ENCODE assay signal across 10 mouse cellular contexts in the genomic region with DNA sequence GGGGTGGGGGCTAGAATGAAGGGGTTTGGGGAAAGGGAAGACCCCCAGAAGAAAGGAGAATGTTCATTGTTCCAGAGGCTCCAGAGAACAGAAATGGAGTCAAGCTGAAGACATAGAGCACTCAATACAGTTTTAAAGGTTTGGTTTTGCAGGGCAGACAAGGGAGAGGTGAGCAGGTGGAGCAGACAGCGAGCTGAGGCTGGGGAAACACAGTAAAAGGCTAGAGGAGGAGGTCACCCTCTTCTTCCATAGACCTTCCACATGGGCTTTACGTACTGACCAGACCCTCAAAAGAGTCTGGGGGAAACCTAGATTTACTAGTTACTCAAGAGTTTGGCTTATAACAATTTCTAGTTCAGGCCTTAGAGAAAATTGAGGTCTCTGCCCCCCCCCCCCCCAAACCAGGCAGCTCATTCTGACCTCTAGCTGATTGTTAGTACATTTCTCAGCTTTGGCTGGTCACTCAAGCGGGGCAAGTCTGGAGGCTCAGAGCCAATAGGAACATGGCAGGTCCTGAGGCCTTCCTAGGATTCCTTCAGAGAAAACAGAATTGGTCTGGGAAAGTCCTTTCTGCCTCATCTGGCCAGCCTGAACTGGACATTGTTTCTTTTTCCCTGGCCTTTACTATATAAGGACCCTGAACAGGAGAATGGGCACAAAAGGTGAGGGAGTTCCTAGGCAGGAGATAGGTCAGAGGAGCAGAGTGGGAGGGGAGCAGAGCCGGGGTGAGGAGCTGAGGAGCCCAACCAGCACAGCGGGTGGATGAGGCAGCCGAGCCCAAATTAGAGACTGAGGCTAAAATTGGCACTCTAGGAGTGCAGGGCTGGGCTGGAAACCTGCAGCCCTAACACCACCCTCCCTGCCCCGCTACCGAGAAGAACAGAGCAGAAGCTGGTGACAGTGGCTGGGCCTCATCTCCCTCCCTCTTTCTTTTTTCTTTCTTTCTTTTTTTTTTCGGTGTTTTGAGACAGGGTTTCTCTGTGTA. TPM values are rescaled to one million over a fixed set of nuclear protein-coding genes. Genes with fewer than 3 reads are reported as not detected.
A peak's percentile ranks its signal among the peaks of the same experiment; 100 is the strongest.
DNase-seq lines count a peak whose midpoint lies in the region; ATAC-seq and TF ChIP-seq lines count a peak whose summit lies in the region.
"Had no signal": no experiment of that assay in that cellular context is flagged by ENCODE, and none has a peak within 500 bp of the region (broad histone marks: within the 10 kb centered on the region; RNA-seq: fewer than 3 reads in every experiment).

No protein-coding gene starts in this region.

- no peaks in the 10 kb centered on the region for H3K27me3 ChIP-seq in kidney, postnatal 0 days (ENCODE audit: insufficient read depth, low read length)
- no peaks in the 10 kb centered on the region for H3K27me3 ChIP-seq in forebrain, embryonic 16.5 days (replicated peaks; ENCODE audit: control insufficient read depth, insufficient read depth, low read length)

- TF ChIP-seq POLR2A in cortical plate, adult 2 months (IDR thresholded peaks at IDR 0.05; ENCODE audit: extremely low read depth, insufficient read depth, low read length): no peak

- ATAC-seq in kidney, postnatal 0 days (replicated peaks; ENCODE audit: low FRiP score, low read depth): no peak
- ATAC-seq in forebrain, embryonic 16.5 days: no peak

- DNase-seq in layer of hippocampus, adult 2 months (ENCODE audit: low spot score in 2 of 2): no peak
- no peak for DNase-seq in layer of hippocampus, adult 9-11 months
- peak; percentile 49 for DNase-seq in ES-CJ7 (ENCODE audit: low read depth, low spot score)
- no peak for DNase-seq in kidney, postnatal 0 days (ENCODE audit: low spot score)
- DNase-seq in thymus, adult 18-20 months: no peak
- no peak for DNase-seq in yolk sac, embryonic 10.5 days (ENCODE audit: low spot score)
- DNase-seq: thymus, postnatal 14 days had no signal

- H3K9me3 ChIP-seq in kidney, postnatal 0 days (replicated peaks; ENCODE audit: low read length): no peaks in the 10 kb centered on the region
- H3K9me3 ChIP-seq in forebrain, embryonic 16.5 days (ENCODE audit: control insufficient read depth, low read length): no peaks in the 10 kb centered on the region

- no peak for TF ChIP-seq CTCF in layer of hippocampus, adult 2 months (conservative IDR thresholded peaks at IDR 0.05)
- no peak for TF ChIP-seq CTCF in cortical plate, adult 2 months (IDR thresholded peaks at IDR 0.05; ENCODE audit: extremely low read depth, insufficient read depth, low read length)
- TF ChIP-seq CTCF in kidney, postnatal 0 days (IDR thresholded peaks at IDR 0.05; ENCODE audit: low read depth): no peak

- 47% methylated on average over 9 of the region's 9 CpGs for WGBS in kidney, postnatal 0 days
- WGBS in forebrain, embryonic 16.5 days: 49% methylated on average over 9 of the region's 9 CpGs

- no peak overlapping the region for H3K9ac ChIP-seq in kidney, postnatal 0 days (ENCODE audit: low read depth, low read length)
- H3K9ac ChIP-seq in forebrain, embryonic 16.5 days (replicated peaks; ENCODE audit: low read depth, low read length): no peak overlapping the region

- peak overlapping the region; percentile 98; the same call in 1 of the 2 replicates for H3K27ac ChIP-seq in layer of hippocampus, adult 2 months
- 0 out of 2 replicates have a peak overlapping the region, but pooled peaks have one; percentile 17 for H3K27ac ChIP-seq in cortical plate, adult 2 months (ENCODE audit: insufficient read depth, low read length)
- H3K27ac ChIP-seq in kidney, postnatal 0 days: peak overlapping the region; percentile 98
- no peak overlapping the region for H3K27ac ChIP-seq in forebrain, embryonic 16.5 days (ENCODE audit: low read length)

- no peaks in the 10 kb centered on the region for H3K36me3 ChIP-seq in kidney, postnatal 0 days (ENCODE audit: insufficient read depth, low read length)
- H3K36me3 ChIP-seq in forebrain, embryonic 16.5 days (ENCODE audit: control insufficient read depth, insufficient read depth): no peaks in the 10 kb centered on the region

- H3K4me2 ChIP-seq in kidney, postnatal 0 days (ENCODE audit: low read length): no peak overlapping the region
- no peak overlapping the region for H3K4me2 ChIP-seq in forebrain, embryonic 16.5 days (ENCODE audit: low read length)

- H3K4me3 ChIP-seq in layer of hippocampus, adult 2 months: no peak overlapping the region
- H3K4me3 ChIP-seq in cortical plate, adult 2 months (ENCODE audit: insufficient read depth, low read length): no peak overlapping the region
- no peak overlapping the region for H3K4me3 ChIP-seq in kidney, postnatal 0 days (replicated peaks; ENCODE audit: low read depth, low read length)
- no peak overlapping the region for H3K4me3 ChIP-seq in forebrain, embryonic 16.5 days (replicated peaks; ENCODE audit: low read length)

- peaks cover 8% of the 10 kb centered on the region for H3K4me1 ChIP-seq in cortical plate, adult 2 months (ENCODE audit: control insufficient read depth, insufficient read depth, low read length)
- H3K4me1 ChIP-seq in kidney, postnatal 0 days (replicated peaks; ENCODE audit: insufficient read depth, low read length): peaks cover 36% of the 10 kb centered on the region
- peaks cover 18% of the 10 kb centered on the region for H3K4me1 ChIP-seq in forebrain, embryonic 16.5 days (replicated peaks; ENCODE audit: control insufficient read depth, insufficient read depth, low read length)

RNA-seq across cellular contexts. Expression of a gene that starts 13.6 kb away (rescaled TPM):
- 100 to 1,000 TPM; 268 to 283 TPM for total RNA-seq in layer of hippocampus, adult 2 months (2021)
- polyA plus RNA-seq in cortical plate, adult 2 months (2012; rRNA removed): 220 and 224 TPM in 2 replicates
- 53.7 and 65.4 TPM in 2 replicates for polyA plus RNA-seq in kidney, postnatal 0 days (2015; fragmentation: Nextera tagmentation; extraction: Ambion mirVana)
- 166 and 210 TPM in 2 replicates for polyA plus RNA-seq in forebrain, embryonic 16.5 days (2015; fragmentation: Nextera tagmentation; extraction: Ambion mirVana)

RNA-seq across cellular contexts. Expression of a gene that starts 33.5 kb away (rescaled TPM):
- total RNA-seq in layer of hippocampus, adult 2 months (2021): not detected
- polyA plus RNA-seq in cortical plate, adult 2 months (2012; rRNA removed): not detected in 2 replicates
- polyA plus RNA-seq in kidney, postnatal 0 days (2015; fragmentation: Nextera tagmentation; extraction: Ambion mirVana): not detected in 2 replicates
- polyA plus RNA-seq in forebrain, embryonic 16.5 days (2015; fragmentation: Nextera tagmentation; extraction: Ambion mirVana): not detected in 2 replicates
- polyA plus RNA-seq: limb, embryonic 11.5 days had no signal

RNA-seq across cellular contexts. Expression of a gene that starts 43.7 kb away (rescaled TPM):
- 10 to 100 TPM; 86.8 to 91.6 TPM for total RNA-seq in layer of hippocampus, adult 2 months (2021)
- polyA plus RNA-seq in cortical plate, adult 2 months (2012; rRNA removed): 120 and 126 TPM in 2 replicates
- polyA plus RNA-seq in kidney, postnatal 0 days (2015; fragmentation: Nextera tagmentation; extraction: Ambion mirVana): 294 and 311 TPM in 2 replicates
- polyA plus RNA-seq in forebrain, embryonic 16.5 days (2015; fragmentation: Nextera tagmentation; extraction: Ambion mirVana): 132 and 140 TPM in 2 replicates
